Mouse (Mus musculus) midbrain, embryonic 16.5 days (tissue): ENCODE results near the gene Avp. TPM values are rescaled to one million over a fixed set of nuclear protein-coding genes. Genes with fewer than 3 reads are reported as not detected.

Source experiments
- ATAC-seq: fragments of 200-750 bp; cut with Nextera tagmentation; 2 replicates; pipeline ENCODE4 v1.8.0; 2017; ENCODE audit warnings: moderate TSS enrichment
- H3K27ac ChIP-seq: fragments of 300-500 bp; sonication (generic); 2 replicates; pipeline ENCODE4 v1.5.1; 2014; ENCODE audit warnings: mild to moderate bottlenecking, low read length, mixed read lengths
- H3K27me3 ChIP-seq: fragments of 300-500 bp; sonication (generic); 2 replicates; pipeline ENCODE4 v1.6.1; 2014; ENCODE audit warnings: low read depth, low read length, mixed read lengths; ENCODE audit not compliant: control insufficient read depth, insufficient read depth
- H3K36me3 ChIP-seq: fragments of 300-500 bp; sonication (generic); 2 replicates; pipeline ENCODE4 v1.6.1; 2014; ENCODE audit warnings: mild to moderate bottlenecking, low read length, moderate library complexity, mixed read lengths; ENCODE audit not compliant: control insufficient read depth, insufficient read depth
- H3K4me1 ChIP-seq: fragments of 300-500 bp; sonication (generic); 2 replicates; pipeline ENCODE4 v1.6.1; 2014; ENCODE audit warnings: mild to moderate bottlenecking, low read length, mixed read lengths; ENCODE audit not compliant: control insufficient read depth, insufficient read depth
- H3K4me2 ChIP-seq: fragments of 300-500 bp; sonication (generic); 2 replicates; pipeline ENCODE4 v1.6.1; 2014; ENCODE audit warnings: mild to moderate bottlenecking, low read length, mixed read lengths
- H3K4me3 ChIP-seq: fragments of 300-500 bp; sonication (generic); 2 replicates; pipeline ENCODE4 v1.5.1; 2014; ENCODE audit warnings: low read depth, mild to moderate bottlenecking, low read length, moderate library complexity, mixed read lengths
- H3K9ac ChIP-seq: fragments of 300-500 bp; sonication (generic); 2 replicates; pipeline ENCODE4 v1.6.1; 2014; ENCODE audit warnings: low read depth, low read length, mixed read lengths
- H3K9me3 ChIP-seq: fragments of 300-500 bp; sonication (generic); replicated peaks from 2 replicates; pipeline ENCODE4 v1.6.1; 2014; ENCODE audit warnings: mild to moderate bottlenecking, low read length, mixed read lengths; ENCODE audit not compliant: control insufficient read depth, poor library complexity, severe bottlenecking
- WGBS: fragments of 180-500 bp; shearing (Covaris S2); extraction: QIAGEN DNeasy Blood & Tissue Kit; methylation state at CpG from one replicate; pipeline ENCODE4 v1.1.7; 2014; 5-methylcytosine and 5-hydroxymethylcytosine counted together
- microRNA-seq: library from miRNA; unstranded; fragments of <30 nt; microRNA quantifications from one replicate; pipeline ENCODE4, GENCODE M21; 2017
- polyA plus RNA-seq: library from polyadenylated mRNA; unstranded; fragments of >200 nt; fragmentation: Nextera tagmentation; extraction: Ambion mirVana; gene quantifications from 2 replicates; pipeline ENCODE4 v1.2.1, GENCODE M21; 2015

The Avp gene
- polyA plus RNA-seq, 1 experiment from 2014 or later: 77.8 TPM

GRCm38 (mm10) chr2:130536890-130537289 lies 45.5 kb downstream of the Avp start:
- no peak overlapping the region for H3K27ac ChIP-seq
- no peak overlapping the region for H3K4me2 ChIP-seq
- H3K9ac ChIP-seq: no peak overlapping the region
- peaks cover 28% of the 10 kb centered on the region for H3K36me3 ChIP-seq
- H3K27me3 ChIP-seq: no peaks in the 10 kb centered on the region
- H3K4me1 ChIP-seq: no peaks in the 10 kb centered on the region
- no peak overlapping the region for H3K4me3 ChIP-seq
- H3K9me3 ChIP-seq: no peaks in the 10 kb centered on the region
- no peak for ATAC-seq
- WGBS: 77% methylated on average over 3 of the region's 3 CpGs

GRCm38 (mm10) chr2:130535017-130535416 lies 47.3 kb downstream of the Avp start:
- peaks cover 18% of the 10 kb centered on the region for H3K36me3 ChIP-seq

GRCm38 (mm10) chr2:130532201-130532600 lies 50.2 kb downstream of the Avp start:
- no peak overlapping the region for H3K27ac ChIP-seq
- H3K27me3 ChIP-seq: no peaks in the 10 kb centered on the region
- H3K4me2 ChIP-seq: no peak overlapping the region
- H3K4me1 ChIP-seq: no peaks in the 10 kb centered on the region
- no peak for ATAC-seq
- no peak overlapping the region for H3K9ac ChIP-seq
- H3K36me3 ChIP-seq: peaks cover 7% of the 10 kb centered on the region
- no peaks in the 10 kb centered on the region for H3K9me3 ChIP-seq
- H3K4me3 ChIP-seq: no peak overlapping the region
- 95% methylated on average over 2 of the region's 2 CpGs for WGBS

More at GRCm38 (mm10) chr2:130535017-130535416, 47.3 kb downstream of the Avp start:
- ATAC-seq: no peak
- Histone ChIP-seq H3K9me3 (no peaks in the 10 kb centered on the region), H3K4me1 (no peaks in the 10 kb centered on the region), H3K4me3 (no peak overlapping the region), H3K9ac (no peak overlapping the region), H3K4me2 (no peak overlapping the region), H3K27ac (no peak overlapping the region), H3K27me3 (no peaks in the 10 kb centered on the region)
- 94% methylated on average over 6 of the region's 6 CpGs for WGBS

Small RNAs within 50 kb of the gene (microRNA-seq; reads per million reads assigned to microRNA genes)
- gene Gm23876: not detected

Other genes starting within 250 kb of the Avp start
- gene Cpxm1, start 185.0 kb downstream of the Avp start, polyA plus RNA-seq: 20.7 and 26.2 TPM in 2 replicates
- gene Gm28372, start 177.3 kb downstream of the Avp start, polyA plus RNA-seq: 0.14 TPM in 1 of 2 replicates, not detected in the other
- 0.51 TPM in 1 of 2 replicates, not detected in the other for gene 1700020A23Rik, start 177.3 kb downstream of the Avp start, polyA plus RNA-seq
- gene Tmem239, start 176.1 kb downstream of the Avp start, polyA plus RNA-seq: 0.21 TPM in 1 of 2 replicates, not detected in the other
- gene Vps16, start 158.2 kb downstream of the Avp start, polyA plus RNA-seq: 99.2 and 110 TPM in 2 replicates
- 15.4 and 15.7 TPM in 2 replicates for gene Pced1a, start 157.9 kb downstream of the Avp start, polyA plus RNA-seq
- 137 and 144 TPM in 2 replicates for gene Ptpra, start 132.3 kb downstream of the Avp start, polyA plus RNA-seq
- 99.4 and 109 TPM in 2 replicates for gene Mrps26, start 18.8 kb downstream of the Avp start, polyA plus RNA-seq
- gene Oxt, start 6.4 kb downstream of the Avp start, polyA plus RNA-seq: 0.93 and 15.3 TPM in 2 replicates
- gene Fastkd5, start 47.5 kb upstream of the Avp start, polyA plus RNA-seq: 10.2 and 11.4 TPM in 2 replicates
- 8.4 and 8.9 TPM in 2 replicates for gene Ubox5, start 47.5 kb upstream of the Avp start, polyA plus RNA-seq
- 17.7 and 20.7 TPM in 2 replicates for gene Lzts3, start 60.2 kb upstream of the Avp start, polyA plus RNA-seq
- 71.0 and 77.1 TPM in 2 replicates for gene Ddrgk1, start 82.1 kb upstream of the Avp start, polyA plus RNA-seq
- gene Itpa, start 85.1 kb upstream of the Avp start, polyA plus RNA-seq: 136 and 137 TPM in 2 replicates
- 0.41 and 0.45 TPM in 2 replicates for gene Slc4a11, start 115.0 kb upstream of the Avp start, polyA plus RNA-seq